Mouse (Mus musculus) testis, postnatal 10 days (tissue): ENCODE measurements around the gene Trp53.

ENCODE experiments used
- DNase-seq: peaks from one replicate; pipeline ENCODE4 v3.0.0; 2021; ENCODE audit warnings: low spot score

Gene Trp53

GRCm38 (mm10) chr11:69560896-69561854 lies 19.0 kb upstream of the Trp53 start:
- DNase-seq, result no peak

- DNase-seq, result no peak
These were observed 16.8 kb upstream of the Trp53 start for GRCm38 (mm10) chr11:69563373-69563772.

- DNase-seq, result no peak
These were observed 15.8 kb upstream of the Trp53 start for GRCm38 (mm10) chr11:69564391-69564790.

GRCm38 (mm10) chr11:69565131-69565530 lies 15.0 kb upstream of the Trp53 start:
- DNase-seq, result no peak

GRCm38 (mm10) chr11:69575220-69575619 lies 4.9 kb upstream of the Trp53 start:
- DNase-seq, result no peak

- DNase-seq, result no peak
These were observed 3.9 kb upstream of the Trp53 start for GRCm38 (mm10) chr11:69576307-69576706.

GRCm38 (mm10) chr11:69578301-69578700 lies 1.9 kb upstream of the Trp53 start:
- no peak for DNase-seq

GRCm38 (mm10) chr11:69579128-69580017 lies 786 bp upstream of the Trp53 start:
- peak; percentile 97 for DNase-seq

GRCm38 (mm10) chr11:69580572-69581146 lies 500 bp downstream of the Trp53 start:
- DNase-seq, result no peak

- peak; percentile 88 for DNase-seq
These were observed 1.1 kb downstream of the Trp53 start for GRCm38 (mm10) chr11:69581147-69581688.

GRCm38 (mm10) chr11:69581814-69582213 lies 1.7 kb downstream of the Trp53 start:
- DNase-seq, result no peak

- DNase-seq, result no peak
These were observed 2.2 kb downstream of the Trp53 start for GRCm38 (mm10) chr11:69582230-69582805.

GRCm38 (mm10) chr11:69584008-69584407 lies 3.8 kb downstream of the Trp53 start:
- DNase-seq, result no peak

- DNase-seq, result no peak
These were observed 4.8 kb downstream of the Trp53 start for GRCm38 (mm10) chr11:69584937-69585336.

- no peak for DNase-seq
These were observed 5.7 kb downstream of the Trp53 start for GRCm38 (mm10) chr11:69585718-69586325.

GRCm38 (mm10) chr11:69589207-69589834 lies 9.2 kb downstream of the Trp53 start:
- DNase-seq, result no peak

- DNase-seq, result no peak
These were observed 10.5 kb downstream of the Trp53 start for GRCm38 (mm10) chr11:69590622-69591021.

GRCm38 (mm10) chr11:69591424-69591823 lies 11.3 kb downstream of the Trp53 start:
- DNase-seq, result no peak

- no peak for DNase-seq
These were observed 11.9 kb downstream of the Trp53 start for GRCm38 (mm10) chr11:69591899-69592637.

GRCm38 (mm10) chr11:69592799-69593198 lies 12.6 kb downstream of the Trp53 start:
- DNase-seq, result no peak
